Mouse (Mus musculus) hindbrain, embryonic 14.5 days (tissue): ENCODE measurements around the gene Agmat. TPM values are rescaled to one million over a fixed set of nuclear protein-coding genes. Genes with fewer than 3 reads are reported as not detected.

Experiments
- ATAC-seq: fragments of 200-750 bp; cut with Nextera tagmentation; 2 replicates; pipeline ENCODE4 v1.8.0; 2017; ENCODE audit warnings: moderate number of reproducible peaks, mild to moderate bottlenecking, moderate TSS enrichment, moderate library complexity; ENCODE audit not compliant: low FRiP score
- DNase-seq: peaks from one replicate; pipeline ENCODE4 v3.0.0-alpha.2; 2015; ENCODE audit warnings: low spot score
- H3K27ac ChIP-seq: fragments of 300-500 bp; sonication (generic); 2 replicates; pipeline ENCODE4 v1.5.1; 2014; ENCODE audit warnings: mild to moderate bottlenecking, moderate library complexity
- H3K27me3 ChIP-seq: fragments of 300-500 bp; sonication (generic); 2 replicates; pipeline ENCODE4 v1.6.1; 2014; ENCODE audit warnings: mild to moderate bottlenecking, low read length, mixed read lengths; ENCODE audit not compliant: control insufficient read depth, insufficient read depth
- H3K36me3 ChIP-seq: fragments of 300-500 bp; sonication (generic); replicated peaks from 2 replicates; pipeline ENCODE4 v1.6.1; 2014; ENCODE audit not compliant: control insufficient read depth, insufficient read depth
- H3K4me1 ChIP-seq: fragments of 300-500 bp; sonication (generic); replicated peaks from 2 replicates; pipeline ENCODE4 v1.6.1; 2014; ENCODE audit warnings: antibody characterized with exemption, low read length, mixed read lengths; ENCODE audit not compliant: control insufficient read depth, insufficient read depth
- H3K4me2 ChIP-seq: fragments of 300-500 bp; sonication (generic); replicated peaks from 2 replicates; pipeline ENCODE4 v1.6.1; 2014; ENCODE audit warnings: mild to moderate bottlenecking, moderate library complexity
- H3K4me3 ChIP-seq: fragments of 300-500 bp; sonication (generic); replicated peaks from 2 replicates; pipeline ENCODE4 v1.5.1; 2014; ENCODE audit warnings: mild to moderate bottlenecking, low read length
- H3K9ac ChIP-seq: fragments of 300-500 bp; sonication (generic); 2 replicates; pipeline ENCODE4 v1.6.1; 2014
- H3K9me3 ChIP-seq: fragments of 300-500 bp; sonication (generic); 2 replicates; pipeline ENCODE4 v1.6.1; 2016; ENCODE audit warnings: low read length; ENCODE audit not compliant: control insufficient read depth
- WGBS: fragments of 180-500 bp; shearing (Covaris S2); extraction: QIAGEN DNeasy Blood & Tissue Kit; methylation state at CpG from one replicate; pipeline ENCODE4 v1.1.7; 2014; 5-methylcytosine and 5-hydroxymethylcytosine counted together
- polyA plus RNA-seq: library from polyadenylated mRNA; unstranded; fragments of >200 nt; fragmentation: Nextera tagmentation; extraction: Ambion mirVana; gene quantifications from 2 replicates; pipeline ENCODE4 v1.2.1, GENCODE M21; 2014

Gene Agmat
- polyA plus RNA-seq, 1 experiment from 2014 or later, result 0.23 TPM

DNA sequence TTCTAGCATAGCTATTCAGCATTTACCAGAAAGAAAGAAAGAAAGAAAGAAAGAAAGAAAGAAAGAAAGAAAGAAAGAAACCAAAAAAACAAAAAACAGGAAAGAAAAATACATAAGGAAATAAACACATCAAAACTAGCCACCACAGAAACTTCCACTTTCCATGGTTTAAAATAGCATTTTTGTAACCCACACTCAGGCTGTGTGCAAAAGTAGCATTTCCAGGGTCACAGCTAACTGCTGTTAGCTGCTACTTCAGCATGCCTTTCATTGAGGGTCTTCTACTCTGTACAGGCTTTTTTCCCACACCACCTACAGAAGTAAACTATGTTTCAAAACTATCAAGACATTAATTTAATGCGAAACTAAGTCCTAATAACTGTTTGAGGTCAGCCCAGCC, 27.2 kb upstream of the Agmat start:
- Histone ChIP-seq H3K27me3 (no peaks in the 10 kb centered on the region), H3K36me3 (no peaks in the 10 kb centered on the region), H3K4me3 (no peak overlapping the region), H3K4me2 (no peak overlapping the region), H3K27ac (no peak overlapping the region), H3K9ac (no peak overlapping the region), H3K4me1 (peaks cover 20% of the 10 kb centered on the region), H3K9me3 (no peaks in the 10 kb centered on the region)
- WGBS, result 97% methylated on average over 1 of the region's 1 CpGs
- no peak for DNase-seq
- no peak for ATAC-seq

DNA sequence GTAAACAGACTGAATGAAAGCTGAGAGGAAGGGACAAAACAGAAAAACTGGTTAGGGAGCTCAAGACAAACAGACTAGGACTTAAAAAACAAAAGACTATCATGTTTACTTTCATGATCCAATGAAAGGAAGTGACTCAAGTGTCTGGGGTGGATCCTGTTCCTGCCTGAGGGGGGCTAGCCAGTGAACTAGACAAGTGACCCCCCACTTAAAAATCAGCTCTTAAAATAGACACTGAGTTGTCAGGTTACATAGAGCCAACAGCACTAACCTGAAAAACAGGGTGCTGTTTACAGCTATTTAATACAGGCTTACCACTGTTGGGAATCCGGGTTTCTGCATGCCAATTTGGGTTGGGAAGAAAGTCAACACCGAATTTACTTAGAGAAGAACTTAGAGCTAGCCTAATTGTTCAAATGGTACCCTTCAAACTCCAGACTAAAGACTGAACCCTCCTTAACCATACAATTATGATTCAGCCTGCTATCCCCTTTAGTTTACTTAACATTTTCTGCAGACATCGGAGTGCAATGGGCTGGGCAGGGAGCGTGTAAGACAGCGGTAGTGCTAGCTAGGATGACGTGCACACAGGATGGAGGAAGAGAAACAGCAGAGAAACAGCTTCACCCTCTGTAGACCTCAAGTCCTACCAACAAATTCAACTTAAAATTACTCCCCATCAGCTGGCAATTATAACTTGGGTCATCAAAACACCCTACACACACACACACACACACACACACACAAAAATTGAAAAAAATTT, 25.5 kb upstream of the Agmat start:
- H3K9ac ChIP-seq, result no peak overlapping the region
- no peak overlapping the region for H3K27ac ChIP-seq
- ATAC-seq (no peak), DNase-seq (no peak)
- H3K4me2 ChIP-seq, result peak overlapping the region; percentile 90; the same call in 1 of the 2 replicates
- H3K4me3 ChIP-seq, result no peak overlapping the region
- no peaks in the 10 kb centered on the region for H3K27me3 ChIP-seq
- WGBS, result 85% methylated on average over 6 of the region's 6 CpGs
- H3K9me3 ChIP-seq, result no peaks in the 10 kb centered on the region
- H3K4me1 ChIP-seq, result peaks cover 20% of the 10 kb centered on the region
- no peaks in the 10 kb centered on the region for H3K36me3 ChIP-seq

DNA sequence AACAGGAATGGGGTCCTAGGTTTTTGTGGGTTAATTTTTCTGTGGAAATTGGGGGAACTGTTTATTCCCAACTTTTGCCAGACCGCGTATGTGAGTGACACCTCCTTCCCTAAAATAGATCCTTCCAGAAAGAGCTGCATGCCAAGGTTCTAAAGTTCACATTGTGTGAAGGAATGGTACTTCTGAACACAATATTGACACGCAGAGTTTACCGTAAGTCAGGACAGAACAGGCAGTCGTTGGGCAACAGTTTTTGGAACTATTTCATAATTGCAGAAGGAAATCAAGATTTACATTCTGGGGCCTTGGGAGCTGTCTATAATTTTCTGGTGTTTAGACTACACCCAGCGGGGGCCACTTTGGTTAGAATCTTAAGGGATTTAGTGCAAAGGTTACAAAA, 24.5 kb upstream of the Agmat start:
- Histone ChIP-seq H3K27ac (no peak overlapping the region), H3K9me3 (no peaks in the 10 kb centered on the region), H3K4me3 (peak overlapping the region; percentile 100), H3K36me3 (no peaks in the 10 kb centered on the region), H3K27me3 (no peaks in the 10 kb centered on the region), H3K9ac (peak overlapping the region; percentile 97), H3K4me2 (peak overlapping the region; percentile 90), H3K4me1 (peaks cover 20% of the 10 kb centered on the region)
- no peak for ATAC-seq
- WGBS, result 77% methylated on average over 6 of the region's 6 CpGs
- no peak for DNase-seq

DNA sequence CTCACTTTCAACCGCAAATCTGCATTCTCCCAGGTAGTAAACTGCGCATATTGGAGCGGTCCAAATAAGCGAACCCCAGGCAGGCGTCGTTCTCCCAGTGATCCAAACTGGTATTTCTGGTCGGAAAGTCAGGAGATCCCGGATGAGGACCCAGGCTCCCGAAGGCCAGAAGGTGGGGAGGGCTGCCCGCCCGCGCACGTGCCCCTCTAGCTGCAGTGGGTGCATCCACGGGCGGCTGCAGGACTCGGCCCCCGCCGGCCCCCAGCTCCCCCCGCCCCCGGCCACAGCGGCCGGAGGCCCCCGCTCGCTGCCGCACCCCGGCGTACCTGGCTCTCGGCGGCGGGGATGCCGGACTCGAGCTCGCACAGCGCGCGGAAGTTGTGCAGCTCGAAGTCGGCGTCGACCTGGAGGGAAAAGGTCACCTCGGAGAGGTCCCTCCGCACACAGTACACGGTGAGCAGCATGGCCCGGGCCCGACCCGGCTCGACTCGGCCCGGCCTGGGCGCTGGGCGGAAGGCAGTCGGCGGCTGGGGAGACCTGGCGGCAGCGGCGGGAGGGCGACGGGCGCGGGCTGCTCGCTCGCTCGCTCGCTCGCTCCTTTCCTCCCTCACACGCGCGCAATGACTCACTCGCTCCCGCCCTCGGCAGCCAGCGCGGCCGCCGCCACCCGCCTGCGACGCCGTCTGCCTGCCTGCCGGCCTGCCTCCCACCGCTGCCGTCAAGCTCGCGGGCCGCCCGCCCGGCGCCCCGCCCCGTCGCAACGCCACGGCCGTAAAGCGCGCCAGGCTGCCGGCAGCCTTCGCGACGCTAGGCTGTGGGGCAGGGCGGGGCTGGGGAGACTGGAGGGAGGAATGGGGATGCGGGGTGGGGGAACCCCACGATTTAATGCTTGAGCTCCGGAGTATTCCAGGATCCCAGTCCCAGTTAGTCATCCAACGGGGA, 23.5 kb upstream of the Agmat start, which contains the start of gene Ddi2:
Gene Ddi2, minus strand, starts transcription at position 689 of the 942 bp plus-strand sequence.
- peak within 1 kb of the TSS; percentile 100 for H3K4me3 ChIP-seq
- ATAC-seq, result peak; percentile 93
- peak within 1 kb of the TSS; percentile 97 for H3K9ac ChIP-seq
- peak within 1 kb of the TSS; percentile 89 for H3K27ac ChIP-seq
- DNase-seq, result peak; percentile 93
- H3K36me3 ChIP-seq, result no peaks in the 10 kb centered on the region
- H3K4me1 ChIP-seq, result peaks cover 20% of the 10 kb centered on the region
- WGBS, result under 1% methylated on average over 86 of the region's 105 CpGs
- H3K9me3 ChIP-seq, result no peaks in the 10 kb centered on the region
- H3K4me2 ChIP-seq, result peak within 1 kb of the TSS; percentile 90
- H3K27me3 ChIP-seq, result no peaks in the 10 kb centered on the region

DNA sequence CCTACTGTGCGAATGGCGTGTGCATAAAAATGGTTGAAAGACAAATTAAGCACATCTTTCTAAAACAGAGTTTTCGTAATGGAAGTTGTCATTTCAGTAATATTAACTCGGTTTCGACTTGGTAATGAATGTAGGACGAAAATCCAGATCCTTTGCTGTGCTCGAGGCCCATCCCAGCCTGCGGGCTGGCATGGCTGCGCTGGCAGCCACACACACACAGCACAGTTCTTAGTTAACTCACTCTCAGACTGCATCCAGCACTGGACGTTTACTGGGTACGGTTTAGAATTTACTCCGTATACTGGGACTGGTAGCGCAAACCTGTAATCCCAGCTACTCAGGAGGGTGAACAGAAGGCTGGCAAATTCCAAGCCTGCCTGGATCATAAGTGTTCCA, 22.8 kb upstream of the Agmat start:
- peak overlapping the region; percentile 84 for H3K27ac ChIP-seq
- H3K27me3 ChIP-seq, result no peaks in the 10 kb centered on the region
- peak overlapping the region; percentile 100 for H3K4me3 ChIP-seq
- no peaks in the 10 kb centered on the region for H3K9me3 ChIP-seq
- H3K4me2 ChIP-seq, result peak overlapping the region; percentile 90
- H3K4me1 ChIP-seq, result peaks cover 20% of the 10 kb centered on the region
- DNase-seq, result no peak
- H3K9ac ChIP-seq, result peak overlapping the region; percentile 97
- 8% methylated on average over 13 of the region's 13 CpGs for WGBS
- no peaks in the 10 kb centered on the region for H3K36me3 ChIP-seq
- ATAC-seq, result peak; percentile 71

DNA sequence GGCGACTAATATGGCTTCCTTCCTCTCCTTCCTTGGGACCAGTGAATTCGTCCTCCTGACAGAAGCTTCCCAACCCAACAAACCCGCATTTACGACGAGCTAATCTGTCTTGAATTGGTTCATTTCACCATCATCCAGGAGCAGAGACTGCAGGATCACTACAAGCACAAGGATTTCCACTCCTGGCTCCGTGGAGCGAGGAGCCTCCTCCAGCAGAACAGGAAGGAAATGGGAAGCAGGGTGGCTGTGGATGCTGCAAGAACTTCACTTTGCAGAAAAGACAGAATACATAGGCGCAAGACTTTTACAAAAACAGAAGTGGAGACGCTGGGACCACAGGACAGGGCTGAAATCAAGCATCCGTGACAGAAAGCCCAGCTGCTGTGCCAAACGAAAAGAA, 21.9 kb upstream of the Agmat start:
- Histone ChIP-seq H3K36me3 (no peaks in the 10 kb centered on the region), H3K4me1 (peaks cover 20% of the 10 kb centered on the region), H3K9ac (no peak overlapping the region), H3K4me2 (no peak overlapping the region), H3K4me3 (no peak overlapping the region), H3K27ac (no peak overlapping the region), H3K9me3 (no peaks in the 10 kb centered on the region), H3K27me3 (no peaks in the 10 kb centered on the region)
- WGBS, result 71% methylated on average over 11 of the region's 11 CpGs
- no peak for DNase-seq
- no peak for ATAC-seq

DNA sequence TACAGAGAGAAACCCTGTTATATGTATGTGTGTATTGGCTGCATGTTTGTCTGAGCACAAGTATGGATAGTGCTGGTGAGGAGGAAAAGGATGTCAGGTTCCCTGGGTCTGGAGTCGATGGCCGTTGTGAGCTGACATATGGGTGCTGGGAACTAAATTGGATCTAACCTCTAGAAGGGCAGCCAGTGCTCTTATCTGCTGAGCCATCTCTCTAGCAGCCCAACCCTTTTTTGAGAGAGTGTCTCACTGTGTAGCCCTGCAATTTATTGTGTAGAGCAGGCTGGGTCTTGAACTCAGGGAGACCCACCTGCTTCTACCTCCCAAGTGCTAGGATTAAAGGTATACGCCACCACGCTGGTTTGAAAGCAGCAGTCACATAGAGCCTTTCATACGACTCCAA, 21.2 kb upstream of the Agmat start:
- H3K4me2 ChIP-seq, result no peak overlapping the region
- WGBS, result 87% methylated on average over 5 of the region's 5 CpGs
- no peaks in the 10 kb centered on the region for H3K27me3 ChIP-seq
- no peak overlapping the region for H3K27ac ChIP-seq
- no peaks in the 10 kb centered on the region for H3K9me3 ChIP-seq
- no peak for DNase-seq
- no peak overlapping the region for H3K9ac ChIP-seq
- no peak overlapping the region for H3K4me3 ChIP-seq
- no peak for ATAC-seq
- no peaks in the 10 kb centered on the region for H3K36me3 ChIP-seq
- H3K4me1 ChIP-seq, result peaks cover 20% of the 10 kb centered on the region

DNA sequence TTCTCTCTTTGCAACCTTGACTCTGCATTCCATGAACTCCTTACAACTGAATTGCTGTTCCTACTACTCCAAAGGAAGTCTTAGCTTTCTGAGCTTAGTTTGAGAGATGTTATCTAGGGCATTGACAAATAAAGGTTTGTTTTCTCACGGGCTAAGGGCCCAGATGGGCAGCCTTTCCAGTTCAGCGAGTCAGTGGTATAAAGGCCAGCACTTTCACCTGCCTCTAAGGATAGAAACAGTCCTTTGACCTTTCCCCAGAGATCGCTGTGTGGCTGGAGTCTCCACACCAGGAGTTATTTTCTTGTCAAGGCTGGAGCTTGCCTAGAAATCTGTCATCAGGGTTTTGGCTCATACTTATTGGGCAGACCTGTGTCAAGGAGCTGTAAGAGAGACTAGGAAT, 20.7 kb upstream of the Agmat start:
- H3K36me3 ChIP-seq, result no peaks in the 10 kb centered on the region
- H3K9ac ChIP-seq, result no peak overlapping the region
- no peak overlapping the region for H3K4me2 ChIP-seq
- 59% methylated on average over 3 of the region's 3 CpGs for WGBS
- H3K27ac ChIP-seq, result no peak overlapping the region
- no peaks in the 10 kb centered on the region for H3K9me3 ChIP-seq
- DNase-seq (no peak), ATAC-seq (no peak)
- H3K4me1 ChIP-seq, result peaks cover 20% of the 10 kb centered on the region
- no peak overlapping the region for H3K4me3 ChIP-seq
- no peaks in the 10 kb centered on the region for H3K27me3 ChIP-seq

DNA sequence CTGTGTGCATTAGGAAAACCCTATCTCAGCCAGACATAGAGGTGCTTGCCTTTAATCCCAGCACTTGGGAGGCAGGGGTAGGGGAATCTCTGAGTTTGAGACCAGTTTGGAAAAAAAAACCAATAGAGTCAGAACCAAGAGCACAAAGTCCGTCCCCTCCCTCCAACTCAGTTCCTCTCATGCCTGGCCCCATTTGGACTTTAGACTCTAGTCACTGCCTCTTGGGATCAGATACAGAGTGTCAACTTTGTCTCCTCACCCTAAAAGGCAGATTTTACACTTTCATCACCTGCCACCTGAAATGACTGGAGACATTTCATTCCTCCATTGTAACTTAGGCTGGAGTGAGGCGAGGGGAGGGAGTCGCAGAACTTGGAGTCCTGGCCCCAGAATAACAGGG, 17.2 kb upstream of the Agmat start:
- no peak overlapping the region for H3K27ac ChIP-seq
- no peak overlapping the region for H3K9ac ChIP-seq
- ATAC-seq (no peak), DNase-seq (no peak)
- no peaks in the 10 kb centered on the region for H3K9me3 ChIP-seq
- no peak overlapping the region for H3K4me3 ChIP-seq
- peaks cover 1% of the 10 kb centered on the region; the same call in 1 of the 2 replicates for H3K4me1 ChIP-seq
- no peak overlapping the region for H3K4me2 ChIP-seq
- WGBS, result 87% methylated on average over 3 of the region's 3 CpGs
- H3K36me3 ChIP-seq, result no peaks in the 10 kb centered on the region
- H3K27me3 ChIP-seq, result no peaks in the 10 kb centered on the region
